Mouse (Mus musculus) cerebral cortex, adult 2 months (tissue): ENCODE data around the gene Hcrtr1.

ENCODE experiments used
- WGBS: fragments of 180-500 bp; shearing (Covaris S2); methylation state at CpG from one replicate; pipeline ENCODE4 v1.1.7; 2018; 5-methylcytosine and 5-hydroxymethylcytosine counted together

Hcrtr1 gene

GRCm38 (mm10) chr4:130139214-130139492 is at the start of gene Hcrtr1:
Gene Hcrtr1 (minus strand): TSS chr4:130139359.
- WGBS = 3% methylated on average over 14 of the region's 15 CpGs

- 5% methylated on average over 13 of the region's 13 CpGs for WGBS
Observed at GRCm38 (mm10) chr4:130188806-130189297, 49.7 kb upstream of the Hcrtr1 start.

- 42% methylated on average over 12 of the region's 12 CpGs for WGBS
Observed at GRCm38 (mm10) chr4:130186891-130187290, 47.7 kb upstream of the Hcrtr1 start.

GRCm38 (mm10) chr4:130186450-130186849 is 47.3 kb upstream of the Hcrtr1 start:
- 54% methylated on average over 9 of the region's 9 CpGs for WGBS

- WGBS = 92% methylated on average over 5 of the region's 5 CpGs
Observed at GRCm38 (mm10) chr4:130183879-130184278, 44.7 kb upstream of the Hcrtr1 start.

- WGBS = 66% methylated on average over 13 of the region's 13 CpGs
Observed at GRCm38 (mm10) chr4:130183023-130183422, 43.9 kb upstream of the Hcrtr1 start.

- 36% methylated on average over 4 of the region's 4 CpGs for WGBS
Observed at GRCm38 (mm10) chr4:130181886-130182285, 42.7 kb upstream of the Hcrtr1 start.

GRCm38 (mm10) chr4:130180909-130181602 is 41.9 kb upstream of the Hcrtr1 start:
- 80% methylated on average over 7 of the region's 7 CpGs for WGBS

- 91% methylated on average over 3 of the region's 3 CpGs for WGBS
Observed at GRCm38 (mm10) chr4:130179876-130180275, 40.7 kb upstream of the Hcrtr1 start.

- WGBS = 77% methylated on average over 7 of the region's 7 CpGs
Observed at GRCm38 (mm10) chr4:130177536-130177935, 38.4 kb upstream of the Hcrtr1 start.

GRCm38 (mm10) chr4:130177087-130177486 is 37.9 kb upstream of the Hcrtr1 start:
- 73% methylated on average over 4 of the region's 4 CpGs for WGBS

- WGBS = 76% methylated on average over 5 of the region's 5 CpGs
Observed at GRCm38 (mm10) chr4:130176156-130176720, 37.1 kb upstream of the Hcrtr1 start.

GRCm38 (mm10) chr4:130175072-130175711 is 36.0 kb upstream of the Hcrtr1 start, which contains the start of gene Tinagl1:
Gene Tinagl1 (minus strand): TSS chr4:130175122.
- 17% methylated on average over 14 of the region's 14 CpGs for WGBS

- WGBS = 9% methylated on average over 25 of the region's 25 CpGs
Observed at GRCm38 (mm10) chr4:130174335-130175031, 35.3 kb upstream of the Hcrtr1 start.

GRCm38 (mm10) chr4:130173911-130174311 is 34.8 kb upstream of the Hcrtr1 start:
- 46% methylated on average over 19 of the region's 19 CpGs for WGBS

- WGBS = 71% methylated on average over 11 of the region's 11 CpGs
Observed at GRCm38 (mm10) chr4:130173060-130173822, 34.1 kb upstream of the Hcrtr1 start.

- 76% methylated on average over 11 of the region's 11 CpGs for WGBS
Observed at GRCm38 (mm10) chr4:130171951-130172765, 33.0 kb upstream of the Hcrtr1 start.

- 73% methylated on average over 4 of the region's 4 CpGs for WGBS
Observed at GRCm38 (mm10) chr4:130170362-130170761, 31.2 kb upstream of the Hcrtr1 start.

- 93% methylated on average over 16 of the region's 16 CpGs for WGBS
Observed at GRCm38 (mm10) chr4:130169411-130169971, 30.3 kb upstream of the Hcrtr1 start.
